ENCODE assay signal across 17 mouse cellular contexts in the genomic region with DNA sequence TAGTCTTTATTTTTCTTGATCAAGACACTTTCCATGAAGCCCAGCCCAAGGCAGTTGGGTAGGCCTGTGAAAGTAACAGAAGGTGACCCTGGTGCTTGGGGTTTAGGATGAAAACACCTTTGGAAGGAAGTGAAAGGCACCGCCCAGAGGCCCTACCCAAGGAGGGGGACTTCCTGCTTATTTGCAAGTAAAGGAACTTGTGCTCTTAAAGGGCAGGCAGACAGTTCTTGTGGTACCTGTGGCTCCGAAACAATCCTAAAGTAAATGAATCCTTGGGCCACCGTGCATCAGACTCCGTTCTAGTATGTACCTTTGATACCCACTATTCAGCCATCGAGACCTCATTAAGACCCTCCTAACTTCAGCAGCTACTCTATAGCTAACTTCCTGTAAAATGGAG. TPM values are rescaled to one million over a fixed set of nuclear protein-coding genes. Genes with fewer than 3 reads are reported as not detected.
DNase-seq lines count a peak whose midpoint lies in the region; TF ChIP-seq lines count a peak whose summit lies in the region.
"Had no signal": no experiment of that assay in that cellular context is flagged by ENCODE, and none has a peak within 500 bp of the region (broad histone marks: within the 10 kb centered on the region; RNA-seq: fewer than 3 reads in every experiment).

No protein-coding gene starts in this region.

- peak overlapping the region; percentile 94 for H3K27ac ChIP-seq in bone marrow macrophage, adult 2 months (ENCODE audit: insufficient read depth, low read depth, low read length)
- H3K27ac ChIP-seq: forebrain, embryonic 15.5 days; hindbrain, embryonic 12.5 days; liver, embryonic 14.5 days; midbrain, embryonic 10.5 days; neural tube, embryonic 13.5 days had no signal

- H3K4me1 ChIP-seq in bone marrow macrophage, adult 2 months (ENCODE audit: control insufficient read depth, insufficient read depth, low read length): peaks cover 40% of the 10 kb centered on the region
- H3K4me1 ChIP-seq: forebrain, embryonic 15.5 days; hindbrain, embryonic 12.5 days; neural tube, embryonic 13.5 days had no signal

- DNase-seq in B cell, adult 2 months: peak; percentile 51 to 62
- DNase-seq in CD4-positive, CD25-positive, alpha-beta regulatory T cell, adult 2 months (ENCODE audit: low read depth, low spot score): peak; percentile 65
- DNase-seq in spleen, postnatal 4 days (ENCODE audit: low spot score in 2 of 2): peak; percentile 40 to 63
- no peak for DNase-seq in right cerebral cortex, adult 2 months (ENCODE audit: low spot score in 2 of 2)
- no peak for DNase-seq in urinary bladder, postnatal 14 days (ENCODE audit: low spot score)
- DNase-seq in kidney, adult 18-20 months: no peak
- no peak for DNase-seq in adrenal gland, adult (ENCODE audit: inconsistent age in 2 of 2, low spot score in 1 of 2)
- DNase-seq: adrenal gland, postnatal 25 days; cerebellum, adult 11 months; gastrocnemius, postnatal 10 days; retina, postnatal 1 day had no signal

- no peak for TF ChIP-seq POLR2A in bone marrow macrophage, adult 2 months (IDR thresholded peaks at IDR 0.05; ENCODE audit: borderline replicate concordance, low read depth, low read length)

- H3K4me3 ChIP-seq in bone marrow macrophage, adult 2 months (ENCODE audit: insufficient read depth, low read length): peak overlapping the region; percentile 24; the same call in 1 of the 2 replicates
- H3K4me3 ChIP-seq: forebrain, embryonic 15.5 days; hindbrain, embryonic 12.5 days; midbrain, embryonic 10.5 days; neural tube, embryonic 13.5 days had no signal

- no peak for TF ChIP-seq CTCF in bone marrow macrophage, adult 2 months (IDR thresholded peaks at IDR 0.05; ENCODE audit: low read depth, low read length)

RNA-seq across cellular contexts. Expression of a gene that starts 17.5 kb away (rescaled TPM):
- 12,467 and 14,564 TPM in 2 replicates for polyA plus RNA-seq in bone marrow macrophage, adult 2 months (2012; ENCODE audit: insufficient read depth, insufficient read length, missing spikeins)

RNA-seq across cellular contexts. Expression of a gene that starts 37.6 kb away (rescaled TPM):
- polyA plus RNA-seq in bone marrow macrophage, adult 2 months (2012; ENCODE audit: insufficient read depth, insufficient read length, missing spikeins): 156 and 229 TPM in 2 replicates
- polyA plus RNA-seq: midbrain, embryonic 10.5 days had no signal

Comparison
In these comparisons a context has a peak if more than half of its experiments do, and no peak if none do; other contexts are left out.
1. DNase-seq: peak in B cell, adult 2 months (2 of 2), CD4-positive, CD25-positive, alpha-beta regulatory T cell, adult 2 months (single experiment) and spleen, postnatal 4 days (2 of 2); none in right cerebral cortex, adult 2 months (0 of 2), urinary bladder, postnatal 14 days (single experiment), kidney, adult 18-20 months (single experiment) and adrenal gland, adult (0 of 2).